Mouse (Mus musculus): Measurements from ENCODE around the gene Znhit2. TPM values are rescaled to one million over a fixed set of nuclear protein-coding genes. Genes with fewer than 3 reads are reported as not detected.

Gene Znhit2
- polyA plus RNA-seq, 2 experiments = 15.8 to 20.4 TPM

DNA sequence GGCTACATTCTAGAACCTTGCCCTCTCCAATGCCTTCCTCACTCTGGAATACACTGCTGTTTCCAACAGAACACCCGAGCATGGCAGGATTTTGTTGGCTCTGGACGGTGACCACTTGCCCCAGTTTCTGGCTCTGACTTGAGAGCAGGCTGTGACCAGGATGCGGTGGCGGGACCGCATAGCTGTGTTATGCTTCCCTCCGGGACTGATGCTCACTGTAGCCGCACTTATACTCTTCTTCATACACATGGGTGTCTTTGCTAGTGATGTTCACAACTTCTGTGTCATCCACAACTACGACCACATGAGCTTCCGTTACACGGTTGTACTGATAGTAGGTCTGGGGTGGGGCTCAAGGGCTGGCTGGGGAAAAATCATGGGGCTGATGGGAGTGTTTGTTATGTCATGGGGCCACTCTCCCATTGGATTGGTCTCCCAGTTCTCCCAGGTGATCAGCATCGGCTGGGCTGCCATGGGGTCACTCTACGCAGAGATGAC, 19.0 kb downstream of the Znhit2 start, which contains the start of gene Tmem262:
Tmem262 (plus strand) TSS at position 51 of the 498 bp plus-strand sequence.
- no peak for ATAC-seq (ENCODE audit: insufficient read depth)
- TF ChIP-seq CTCF (IDR thresholded peaks at IDR 0.05; ENCODE audit: low read depth) (no peak), EP300 (IDR thresholded peaks at IDR 0.05; ENCODE audit: low read depth) (no peak)
- WGBS (ENCODE audit: insufficient replicate concordance) = 70% methylated on average over 12 of the region's 12 CpGs

DNA sequence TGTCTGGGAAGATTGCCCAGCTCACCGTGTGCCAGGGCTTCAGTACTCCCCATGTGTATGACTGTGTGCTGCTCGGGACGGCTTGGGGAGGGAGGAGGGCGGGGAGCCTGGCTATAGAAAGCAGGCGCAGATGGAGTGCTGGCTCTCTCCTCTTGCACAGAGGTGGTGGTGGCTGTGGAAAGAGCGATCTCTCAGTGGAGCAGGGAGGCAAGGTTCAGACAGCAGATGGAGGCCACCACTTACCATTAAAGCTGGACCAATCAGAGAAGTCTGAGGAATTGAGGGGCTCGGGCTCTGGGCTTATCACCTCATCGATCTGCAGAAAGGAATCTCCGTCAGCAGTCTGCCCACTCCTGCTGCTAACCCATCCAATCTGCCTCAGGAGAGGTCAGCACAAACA, 21.2 kb downstream of the Znhit2 start, which contains the start of gene Gm28374:
Gm28374 (minus strand) TSS at position 101 of the 400 bp plus-strand sequence.
- H3K9me3 ChIP-seq (ENCODE audit: control insufficient read depth, low read length) = no peaks in the 10 kb centered on the region
- H3K27ac ChIP-seq = no peak within 1 kb of the TSS
- H3K4me3 ChIP-seq (ENCODE audit: insufficient read depth in 1 of 2, low read depth in 2 of 2, low read length in 2 of 2) = no peak within 1 kb of the TSS
- TF ChIP-seq EP300 (IDR thresholded peaks at IDR 0.05; ENCODE audit: low read depth) (no peak), CTCF (IDR thresholded peaks at IDR 0.05; ENCODE audit: low read depth) (no peak)
- WGBS (ENCODE audit: insufficient replicate concordance) = 75% methylated on average over 9 of the region's 9 CpGs
- ATAC-seq (ENCODE audit: insufficient read depth) (no peak), DNase-seq (ENCODE audit: low read depth in 3 of 3, low spot score in 3 of 3) (no peak)
- H3K9ac ChIP-seq (replicated peaks) = no peak within 1 kb of the TSS
- H3K4me1 ChIP-seq (replicated peaks; ENCODE audit: control insufficient read depth in 2 of 2, insufficient read depth in 2 of 2, low read length in 1 of 2) = peaks cover 9 to 10% of the 10 kb centered on the region in 2 experiments; a peak in 3 of 4 replicates
- no peaks in the 10 kb centered on the region for H3K27me3 ChIP-seq (ENCODE audit: control insufficient read depth, insufficient read depth, low read length)
- no peak within 1 kb of the TSS for H3K4me2 ChIP-seq (ENCODE audit: low read depth)
- H3K36me3 ChIP-seq (replicated peaks; ENCODE audit: control insufficient read depth, insufficient read depth, low read depth) = peaks cover 11% of the 10 kb centered on the region

More for the DNA sequence above, 19.0 kb downstream of the Znhit2 start, which contains the start of gene Tmem262:
- H3K27ac ChIP-seq = no peak within 1 kb of the TSS
- no peak within 1 kb of the TSS for H3K9ac ChIP-seq (replicated peaks)
- H3K9me3 ChIP-seq (ENCODE audit: control insufficient read depth, low read length) = no peaks in the 10 kb centered on the region
- no peaks in the 10 kb centered on the region; the same call in none of the 2 replicates for H3K36me3 ChIP-seq (replicated peaks; ENCODE audit: control insufficient read depth, insufficient read depth, low read depth)
- no peak within 1 kb of the TSS for H3K4me3 ChIP-seq (ENCODE audit: insufficient read depth in 1 of 2, low read depth in 2 of 2, low read length in 2 of 2)
- no peak for DNase-seq (ENCODE audit: low read depth in 3 of 3, low spot score in 3 of 3)
- no peak within 1 kb of the TSS for H3K4me2 ChIP-seq (ENCODE audit: low read depth)
- peaks cover 4 to 13% of the 10 kb centered on the region in 2 experiments; a peak in 3 of 4 replicates for H3K4me1 ChIP-seq (replicated peaks; ENCODE audit: control insufficient read depth in 2 of 2, insufficient read depth in 2 of 2, low read length in 1 of 2)
- H3K27me3 ChIP-seq (ENCODE audit: control insufficient read depth, insufficient read depth, low read length) = no peaks in the 10 kb centered on the region

DNA sequence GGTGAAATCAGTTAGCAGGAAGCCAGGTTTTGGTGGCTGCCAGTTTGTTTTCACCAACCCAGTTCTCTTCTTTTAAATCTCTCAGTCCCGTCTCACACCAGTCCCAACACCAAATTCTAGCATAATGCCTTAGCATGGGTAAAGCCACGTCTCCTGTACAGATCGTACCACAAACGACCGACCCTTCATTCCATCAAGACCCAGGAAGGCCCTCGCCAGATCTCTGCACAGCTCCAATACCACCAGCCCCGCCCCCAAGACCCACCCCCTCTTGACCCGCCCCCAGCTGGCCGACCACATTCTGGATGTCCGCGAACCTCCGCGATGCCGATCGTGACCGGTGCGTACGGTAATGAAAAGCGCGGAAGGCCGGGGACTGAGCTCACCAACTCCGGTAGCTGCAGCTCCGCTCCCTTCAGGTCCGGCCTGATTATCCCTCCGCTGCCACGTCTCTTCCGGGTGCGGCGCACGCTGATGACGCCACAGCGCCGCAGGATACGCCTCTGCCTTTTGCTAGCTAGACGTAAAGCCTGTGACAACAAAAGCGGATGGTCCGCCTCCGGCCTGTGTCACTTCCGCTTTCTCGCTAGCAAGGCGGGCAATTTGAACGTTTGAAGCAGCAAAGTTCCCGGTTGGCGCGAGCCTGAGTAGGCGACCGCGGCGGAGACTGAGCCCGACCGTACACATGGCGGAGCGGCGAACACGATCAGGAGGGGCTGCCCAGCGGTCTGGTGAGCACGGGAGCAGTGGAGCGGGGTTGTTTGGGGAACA, 23.7 kb downstream of the Znhit2 start, which contains the start of the genes Zfpl1 and Cdca5:
Zfpl1 (minus strand) TSS at position 479 of the 771 bp plus-strand sequence.
Cdca5 (plus strand) TSS at position 506 of the 771 bp plus-strand sequence.
- Histone ChIP-seq H3K36me3 (replicated peaks; ENCODE audit: control insufficient read depth, insufficient read depth, low read depth) (peaks cover 28% of the 10 kb centered on the region), H3K27me3 (ENCODE audit: control insufficient read depth, insufficient read depth, low read length) (no peaks in the 10 kb centered on the region), H3K4me3 (ENCODE audit: insufficient read depth in 1 of 2, low read depth in 2 of 2, low read length in 2 of 2) (peak within 1 kb of the TSS; percentile 81), H3K4me1 (replicated peaks; ENCODE audit: control insufficient read depth in 2 of 2, insufficient read depth in 2 of 2, low read length in 1 of 2) (peaks cover 9 to 10% of the 10 kb centered on the region in 2 experiments; a peak in 3 of 4 replicates), H3K9ac (replicated peaks) (peak within 1 kb of the TSS; percentile 93), H3K27ac (peak within 1 kb of the TSS; percentile 87), H3K9me3 (ENCODE audit: control insufficient read depth, low read length) (no peaks in the 10 kb centered on the region), H3K4me2 (ENCODE audit: low read depth) (peak within 1 kb of the TSS; percentile 92)
- ATAC-seq (ENCODE audit: insufficient read depth) = peak; percentile 86
- WGBS (ENCODE audit: insufficient replicate concordance) = under 1% methylated on average over 58 of the region's 58 CpGs
- peak; percentile 98 for DNase-seq (ENCODE audit: low read depth in 3 of 3, low spot score in 3 of 3)
- TF ChIP-seq EP300 (IDR thresholded peaks at IDR 0.05; ENCODE audit: low read depth) (no peak), CTCF (IDR thresholded peaks at IDR 0.05; ENCODE audit: low read depth) (0 out of 2 replicates have a peak, but pooled peaks have one; percentile 14)

DNA sequence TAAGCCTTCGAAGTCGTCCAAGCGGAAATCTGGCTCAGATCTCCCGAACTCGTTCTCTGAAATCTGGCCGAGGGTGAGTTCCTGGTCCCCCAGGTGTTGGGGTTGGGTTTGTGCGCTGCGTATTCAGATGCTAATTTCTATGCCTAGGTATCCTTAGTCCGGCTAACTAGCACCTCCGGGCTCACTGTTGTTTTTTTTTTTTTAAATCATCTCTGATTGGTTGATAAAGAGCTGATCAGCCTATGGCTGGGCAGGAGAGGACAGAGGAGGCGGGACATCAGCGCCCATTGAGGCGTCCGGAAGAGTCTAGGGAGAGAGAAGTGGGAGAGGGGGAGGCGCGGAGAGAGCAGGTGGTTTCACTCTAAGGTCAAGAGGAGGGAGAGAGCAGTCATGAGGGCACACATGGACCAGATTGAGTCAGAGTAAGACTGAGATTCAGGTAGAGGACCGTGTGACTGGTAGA, 24.5 kb downstream of the Znhit2 start:
- Histone ChIP-seq H3K9ac (replicated peaks) (peak overlapping the region; percentile 93), H3K4me1 (replicated peaks; ENCODE audit: control insufficient read depth in 2 of 2, insufficient read depth in 2 of 2, low read length in 1 of 2) (peaks cover 9 to 10% of the 10 kb centered on the region in 2 experiments; a peak in 3 of 4 replicates), H3K36me3 (replicated peaks; ENCODE audit: control insufficient read depth, insufficient read depth, low read depth) (peaks cover 36% of the 10 kb centered on the region), H3K4me2 (ENCODE audit: low read depth) (peak overlapping the region; percentile 92), H3K9me3 (ENCODE audit: control insufficient read depth, low read length) (no peaks in the 10 kb centered on the region), H3K4me3 (ENCODE audit: insufficient read depth in 1 of 2, low read depth in 2 of 2, low read length in 2 of 2) (peak overlapping the region; percentile 81), H3K27ac (peak overlapping the region; percentile 87), H3K27me3 (ENCODE audit: control insufficient read depth, insufficient read depth, low read length) (no peaks in the 10 kb centered on the region)
- WGBS (ENCODE audit: insufficient replicate concordance) = under 1% methylated on average over 17 of the region's 17 CpGs
- peak; percentile 75 for ATAC-seq (ENCODE audit: insufficient read depth)
- TF ChIP-seq EP300 (IDR thresholded peaks at IDR 0.05; ENCODE audit: low read depth) (no peak), CTCF (IDR thresholded peaks at IDR 0.05; ENCODE audit: low read depth) (no peak)
- DNase-seq (ENCODE audit: low read depth in 3 of 3, low spot score in 3 of 3) = peak; percentile 73 to 81 (median 77)

DNA sequence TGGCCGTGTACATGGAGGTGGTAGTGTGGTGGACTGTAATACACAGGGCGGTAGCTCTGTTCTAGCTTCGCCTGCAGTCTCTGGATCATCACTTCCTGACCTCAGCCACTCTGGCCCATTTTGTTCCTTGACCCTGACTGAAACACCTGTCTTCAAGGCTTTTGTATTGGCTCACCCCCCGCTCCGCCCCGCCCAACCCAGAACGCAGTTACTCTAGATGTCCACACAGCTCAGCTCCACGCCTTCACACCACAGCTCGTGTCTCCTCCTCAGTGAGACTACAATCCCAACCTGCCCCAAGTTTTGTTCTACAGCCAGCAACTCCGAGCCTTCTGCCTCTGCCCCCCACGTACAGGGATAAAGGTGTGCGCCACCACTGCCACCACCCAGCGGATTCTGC, 27.8 kb downstream of the Znhit2 start:
- 93% methylated on average over 13 of the region's 13 CpGs for WGBS (ENCODE audit: insufficient replicate concordance)
- no peak overlapping the region for H3K4me2 ChIP-seq (ENCODE audit: low read depth)
- H3K9me3 ChIP-seq (ENCODE audit: control insufficient read depth, low read length) = no peaks in the 10 kb centered on the region
- ATAC-seq (ENCODE audit: insufficient read depth) (no peak), DNase-seq (ENCODE audit: low read depth in 3 of 3, low spot score in 3 of 3) (no peak)
- H3K4me3 ChIP-seq (ENCODE audit: insufficient read depth in 1 of 2, low read depth in 2 of 2, low read length in 2 of 2) = no peak overlapping the region
- peaks cover 7 to 8% of the 10 kb centered on the region in 2 experiments; a peak in 3 of 4 replicates for H3K4me1 ChIP-seq (replicated peaks; ENCODE audit: control insufficient read depth in 2 of 2, insufficient read depth in 2 of 2, low read length in 1 of 2)
- TF ChIP-seq CTCF (IDR thresholded peaks at IDR 0.05; ENCODE audit: low read depth) (no peak), EP300 (IDR thresholded peaks at IDR 0.05; ENCODE audit: low read depth) (no peak)
- H3K9ac ChIP-seq (replicated peaks) = no peak overlapping the region
- H3K36me3 ChIP-seq (replicated peaks; ENCODE audit: control insufficient read depth, insufficient read depth, low read depth) = peaks cover 66% of the 10 kb centered on the region
- H3K27ac ChIP-seq = no peak overlapping the region
- H3K27me3 ChIP-seq (ENCODE audit: control insufficient read depth, insufficient read depth, low read length) = no peaks in the 10 kb centered on the region

Data from liver, embryonic 14.5 days (tissue).